Mouse (Mus musculus) embryonic facial prominence, embryonic 14.5 days (tissue): ENCODE data around the gene Catsper1. TPM values are rescaled to one million over a fixed set of nuclear protein-coding genes. Genes with fewer than 3 reads are reported as not detected.

Source experiments
- ATAC-seq: fragments of 200-750 bp; cut with Nextera tagmentation; 2 replicates; pipeline ENCODE4 v1.8.0; 2017; ENCODE audit warnings: low read depth, moderate number of reproducible peaks, moderate TSS enrichment
- DNase-seq: peaks from one replicate; pipeline ENCODE4 v3.0.0-alpha.2; 2015; ENCODE audit warnings: low spot score
- H3K27ac ChIP-seq: fragments of 300-500 bp; sonication (generic); replicated peaks from 2 replicates; pipeline ENCODE4 v1.5.1; 2014; ENCODE audit warnings: low read depth, mild to moderate bottlenecking, low read length, moderate library complexity
- H3K27me3 ChIP-seq: fragments of 300-500 bp; sonication (generic); replicated peaks from 2 replicates; pipeline ENCODE4 v1.6.1; 2014; ENCODE audit warnings: low read length; ENCODE audit not compliant: control insufficient read depth, insufficient read depth
- H3K36me3 ChIP-seq: fragments of 300-500 bp; sonication (generic); 2 replicates; pipeline ENCODE4 v1.6.1; 2014; ENCODE audit warnings: low read length, mixed read lengths; ENCODE audit not compliant: control insufficient read depth, insufficient read depth
- H3K4me1 ChIP-seq: fragments of 300-500 bp; sonication (generic); 2 replicates; pipeline ENCODE4 v1.6.1; 2014; ENCODE audit warnings: antibody characterized with exemption, low read length; ENCODE audit not compliant: control insufficient read depth, insufficient read depth
- H3K4me2 ChIP-seq: fragments of 300-500 bp; sonication (generic); 2 replicates; pipeline ENCODE4 v1.6.1; 2014; ENCODE audit warnings: low read depth, mild to moderate bottlenecking, low read length, moderate library complexity, mixed read lengths
- H3K4me3 ChIP-seq: fragments of 300-500 bp; sonication (generic); 2 replicates; pipeline ENCODE4 v1.5.1; 2014; ENCODE audit warnings: low read depth, mild to moderate bottlenecking, low read length
- H3K9ac ChIP-seq: fragments of 300-500 bp; sonication (generic); 2 replicates; pipeline ENCODE4 v1.6.1; 2014; ENCODE audit warnings: low read depth, mild to moderate bottlenecking, low read length, moderate library complexity, mixed read lengths
- H3K9me3 ChIP-seq: fragments of 300-500 bp; sonication (generic); 2 replicates; pipeline ENCODE4 v1.6.1; 2016; ENCODE audit warnings: low read length; ENCODE audit not compliant: control insufficient read depth
- WGBS: fragments of 180-500 bp; shearing (Covaris S2); extraction: QIAGEN DNeasy Blood & Tissue Kit; methylation state at CpG from one replicate; pipeline ENCODE4 v1.1.7; 2014; 5-methylcytosine and 5-hydroxymethylcytosine counted together
- polyA plus RNA-seq: library from polyadenylated mRNA; unstranded; fragments of >200 nt; fragmentation: Nextera tagmentation; extraction: Ambion mirVana; gene quantifications from 2 replicates; pipeline ENCODE4 v1.2.1, GENCODE M21; 2014

Catsper1 gene
- polyA plus RNA-seq, 1 experiment from 2014 or later = not detected

DNA sequence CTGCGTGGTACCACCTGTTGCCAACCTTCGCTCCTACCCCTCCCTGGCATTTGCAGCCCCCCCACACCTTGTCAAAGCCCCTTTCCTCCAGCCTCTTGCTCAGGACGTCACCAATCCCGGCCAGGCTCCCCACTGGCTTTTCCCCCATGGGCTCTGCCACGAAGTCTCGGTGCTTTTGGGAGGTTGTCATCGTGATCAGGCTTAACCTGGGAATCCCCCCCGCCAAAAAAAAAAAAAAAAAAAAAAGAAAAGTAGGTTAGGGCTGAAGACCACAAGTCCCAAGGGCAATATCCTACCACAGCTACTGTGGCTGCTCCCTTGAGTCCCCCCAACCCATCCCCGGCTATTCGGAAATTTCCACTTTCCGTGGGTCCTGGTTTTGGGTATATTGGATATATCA, 30.2 kb downstream of the Catsper1 start:
- 19% methylated on average over 11 of the region's 11 CpGs for WGBS
- Histone ChIP-seq H3K27ac (peak overlapping the region; percentile 94), H3K36me3 (peaks cover 43% of the 10 kb centered on the region), H3K9ac (peak overlapping the region; percentile 83), H3K9me3 (no peaks in the 10 kb centered on the region), H3K27me3 (no peaks in the 10 kb centered on the region), H3K4me3 (peak overlapping the region; percentile 97), H3K4me2 (peak overlapping the region; percentile 95), H3K4me1 (peaks cover 13% of the 10 kb centered on the region)
- ATAC-seq = no peak
- DNase-seq = no peak

DNA sequence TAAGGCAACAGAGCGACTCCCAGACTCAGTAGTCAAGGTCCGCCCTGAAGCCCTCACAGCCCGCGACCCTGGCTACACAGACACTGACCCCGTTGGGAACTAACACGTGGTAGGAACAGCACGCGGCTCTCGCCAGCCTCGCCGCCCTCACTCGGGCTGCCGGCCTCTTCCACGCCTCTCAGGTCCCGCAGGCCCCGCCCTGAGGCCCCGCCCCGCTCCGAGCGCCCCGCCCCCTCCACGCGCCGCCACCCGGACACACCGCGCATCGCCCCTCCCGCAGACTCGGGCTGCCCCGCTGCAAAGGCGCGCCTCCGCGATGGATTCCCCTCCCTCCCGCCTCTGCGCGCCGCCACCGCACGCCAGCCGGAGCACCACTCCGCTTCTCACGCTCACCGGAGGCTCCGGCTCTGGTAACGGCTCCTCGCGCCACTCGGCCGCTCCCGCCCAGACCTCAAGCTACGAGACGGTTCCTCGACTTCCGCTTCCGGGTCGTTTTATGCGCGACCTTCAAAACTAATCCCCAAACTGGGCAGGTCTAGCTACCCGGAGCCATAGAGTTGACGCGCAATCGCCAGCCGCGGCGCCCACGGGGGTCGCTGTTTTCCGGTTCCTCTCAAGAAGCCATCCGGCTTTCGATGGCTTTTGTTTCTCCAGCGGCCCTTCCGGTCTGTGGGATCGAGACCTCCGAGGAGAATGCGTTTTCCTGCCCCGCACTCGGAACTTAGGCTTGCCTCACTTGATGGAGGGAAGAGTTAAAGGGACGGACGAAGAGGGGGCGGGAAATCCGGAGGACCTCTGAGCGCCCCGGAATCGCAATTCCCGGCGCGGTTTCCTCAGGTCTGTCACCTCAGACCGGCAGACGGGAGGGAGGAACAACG, 30.9 kb downstream of the Catsper1 start, which contains the start of gene Eif1ad:
Gene Eif1ad, plus strand, starts transcription at position 567 of the 878 bp plus-strand sequence.
- ATAC-seq = peak; percentile 96
- peaks cover 47% of the 10 kb centered on the region for H3K36me3 ChIP-seq
- WGBS = under 1% methylated on average over 64 of the region's 92 CpGs

DNA sequence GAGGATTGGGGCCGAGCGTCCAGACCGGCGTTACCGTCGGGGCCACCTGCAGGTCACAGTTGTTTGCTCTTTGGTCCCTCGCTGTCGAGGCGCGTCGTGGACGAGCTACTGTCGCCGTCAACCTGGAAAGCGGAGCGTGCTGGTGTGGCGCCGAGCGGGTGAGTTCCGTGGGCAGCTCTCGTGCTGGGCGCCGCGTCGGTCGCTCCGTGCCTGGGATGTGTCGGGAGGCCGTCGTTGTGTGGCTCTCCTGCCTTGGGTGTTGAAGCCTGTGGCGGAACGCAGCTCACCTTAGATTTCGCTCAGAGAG, 31.5 kb downstream of the Catsper1 start, which contains the start of gene Banf1:
Gene Banf1, minus strand, starts transcription at position 116 of the 307 bp plus-strand sequence.
- 0% methylated on average over 14 of the region's 33 CpGs for WGBS
- Histone ChIP-seq H3K9ac (peak within 1 kb of the TSS; percentile 83), H3K27ac (peak within 1 kb of the TSS; percentile 94), H3K4me1 (peaks cover 13% of the 10 kb centered on the region), H3K27me3 (no peaks in the 10 kb centered on the region), H3K9me3 (no peaks in the 10 kb centered on the region), H3K4me2 (peak within 1 kb of the TSS; percentile 95), H3K4me3 (peak within 1 kb of the TSS; percentile 97), H3K36me3 (peaks cover 53% of the 10 kb centered on the region)
- ATAC-seq = peak; percentile 0; the same call in 1 of the 2 replicates
- DNase-seq = no peak

More for the DNA sequence above, 30.9 kb downstream of the Catsper1 start, which contains the start of gene Eif1ad:
- Histone ChIP-seq H3K27ac (peak within 1 kb of the TSS; percentile 94), H3K4me1 (peaks cover 13% of the 10 kb centered on the region), H3K27me3 (no peaks in the 10 kb centered on the region), H3K4me2 (peak within 1 kb of the TSS; percentile 95), H3K4me3 (peak within 1 kb of the TSS; percentile 97), H3K9ac (peak within 1 kb of the TSS; percentile 83), H3K9me3 (no peaks in the 10 kb centered on the region)
- peak; percentile 99 for DNase-seq

- no peak for DNase-seq
- H3K9ac ChIP-seq = peak overlapping the region; percentile 83
- WGBS = 12% methylated on average over 11 of the region's 11 CpGs
- peaks cover 13% of the 10 kb centered on the region for H3K4me1 ChIP-seq
- H3K27ac ChIP-seq = peak overlapping the region; percentile 94
- H3K27me3 ChIP-seq = no peaks in the 10 kb centered on the region
- H3K9me3 ChIP-seq = no peaks in the 10 kb centered on the region
- peaks cover 58% of the 10 kb centered on the region for H3K36me3 ChIP-seq
- ATAC-seq = no peak
- peak overlapping the region; percentile 97 for H3K4me3 ChIP-seq
- peak overlapping the region; percentile 95 for H3K4me2 ChIP-seq
Measured at GRCm38 (mm10) chr19:5367455-5367854, 31.9 kb downstream of the Catsper1 start.

GRCm38 (mm10) chr19:5370932-5371331, 35.4 kb downstream of the Catsper1 start:
- no peak for DNase-seq
- WGBS = 88% methylated on average over 3 of the region's 3 CpGs

DNA sequence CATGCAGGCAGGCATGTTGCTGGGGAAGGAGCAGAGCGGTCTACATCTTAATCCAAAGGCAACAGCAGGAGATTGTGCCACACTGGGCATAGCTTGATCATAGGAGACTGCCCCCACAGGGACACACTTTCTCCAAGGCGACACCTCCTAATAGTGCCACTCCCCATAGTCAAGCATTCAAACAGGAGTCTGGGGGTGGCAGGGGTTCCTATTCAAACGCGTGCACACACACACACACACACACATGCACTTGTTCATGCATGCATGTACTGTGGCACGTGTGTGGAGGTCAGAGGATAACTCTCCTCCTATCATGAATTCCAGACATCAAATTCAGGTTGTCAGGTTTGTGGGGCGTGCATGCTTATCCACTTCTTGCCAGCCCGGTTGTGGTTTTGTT, 37.2 kb downstream of the Catsper1 start:
- peaks cover 4% of the 10 kb centered on the region for H3K4me1 ChIP-seq
- DNase-seq (no peak), ATAC-seq (no peak)
- peaks cover 50% of the 10 kb centered on the region for H3K36me3 ChIP-seq
- H3K4me2 ChIP-seq = no peak overlapping the region
- H3K9ac ChIP-seq = no peak overlapping the region
- 93% methylated on average over 7 of the region's 7 CpGs for WGBS
- no peak overlapping the region for H3K27ac ChIP-seq
- H3K27me3 ChIP-seq = no peaks in the 10 kb centered on the region
- H3K9me3 ChIP-seq = no peaks in the 10 kb centered on the region
- no peak overlapping the region for H3K4me3 ChIP-seq

More at GRCm38 (mm10) chr19:5370932-5371331, 35.4 kb downstream of the Catsper1 start:
- H3K9me3 ChIP-seq = no peaks in the 10 kb centered on the region
- no peak overlapping the region for H3K27ac ChIP-seq
- no peak overlapping the region for H3K9ac ChIP-seq
- no peak for ATAC-seq
- no peak overlapping the region for H3K4me2 ChIP-seq
- H3K4me3 ChIP-seq = no peak overlapping the region
- H3K27me3 ChIP-seq = no peaks in the 10 kb centered on the region
- H3K4me1 ChIP-seq = peaks cover 7% of the 10 kb centered on the region
- peaks cover 47% of the 10 kb centered on the region for H3K36me3 ChIP-seq

GRCm38 (mm10) chr19:5374177-5374576, 38.6 kb downstream of the Catsper1 start:
- no peaks in the 10 kb centered on the region for H3K27me3 ChIP-seq
- peaks cover 53% of the 10 kb centered on the region for H3K36me3 ChIP-seq
- DNase-seq = no peak
- H3K27ac ChIP-seq = no peak overlapping the region
- H3K9me3 ChIP-seq = no peaks in the 10 kb centered on the region
- H3K4me2 ChIP-seq = no peak overlapping the region
- no peaks in the 10 kb centered on the region for H3K4me1 ChIP-seq
- no peak overlapping the region for H3K4me3 ChIP-seq
- 86% methylated on average over 4 of the region's 4 CpGs for WGBS
- H3K9ac ChIP-seq = no peak overlapping the region
- no peak for ATAC-seq

DNA sequence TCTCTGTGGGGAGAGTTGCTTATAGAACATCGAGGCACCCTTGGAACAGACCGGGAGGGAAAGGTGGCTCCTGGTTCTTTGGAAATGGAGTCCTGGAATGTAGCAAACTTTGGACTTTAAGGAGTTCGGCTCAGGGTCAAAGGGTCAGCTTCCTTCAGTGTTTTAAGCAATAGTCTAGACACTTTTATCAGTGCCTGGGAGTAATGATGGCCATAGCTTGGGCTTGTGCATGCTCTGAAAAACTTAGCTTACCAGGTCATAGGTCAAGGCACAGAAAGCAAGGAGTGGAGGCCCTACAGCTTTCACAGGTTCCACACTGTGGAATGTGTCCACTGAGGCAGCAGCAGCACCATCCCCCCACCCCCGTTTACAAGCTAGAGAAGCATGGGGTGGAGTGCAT, 39.2 kb downstream of the Catsper1 start:
- Histone ChIP-seq H3K36me3 (peaks cover 53% of the 10 kb centered on the region), H3K4me3 (no peak overlapping the region), H3K4me1 (no peaks in the 10 kb centered on the region), H3K9me3 (no peaks in the 10 kb centered on the region), H3K27me3 (no peaks in the 10 kb centered on the region), H3K4me2 (no peak overlapping the region), H3K9ac (no peak overlapping the region), H3K27ac (no peak overlapping the region)
- 82% methylated on average over 4 of the region's 4 CpGs for WGBS
- ATAC-seq = no peak
- DNase-seq = no peak
